ENCODE assay signal across 13 mouse cellular contexts in genomic region chr17:7420191-7420973, GRCm38 (mm10). TPM values are rescaled to one million over a fixed set of nuclear protein-coding genes. Genes with fewer than 3 reads are reported as not detected.
DNase-seq lines count a peak whose midpoint lies in the region; ATAC-seq lines count a peak whose summit lies in the region.
"Not testable (repeated sequence)": the region's sequence is repeated elsewhere in the genome, so short reads cannot be mapped to it uniquely, and the experiment has no call there.
"Had no signal": no experiment of that assay in that cellular context is flagged by ENCODE, and none has a peak within 500 bp of the region (broad histone marks: within the 10 kb centered on the region; RNA-seq: fewer than 3 reads in every experiment).

No protein-coding gene starts in this region.

- ATAC-seq in common myeloid progenitor, adult 5-6 weeks (replicated peaks; ENCODE audit: low read depth, poor library complexity, severe bottlenecking): peak; percentile 94
- peak; percentile 92 for ATAC-seq in forebrain, embryonic 16.5 days
- ATAC-seq in hindbrain, embryonic 11.5 days (ENCODE audit: low FRiP score): peak; percentile 73
- peak; percentile 82 for ATAC-seq in kidney, embryonic 15.5 days (replicated peaks; ENCODE audit: low FRiP score)
- peak; percentile 69; the same call in 1 of the 2 replicates for ATAC-seq in limb, embryonic 15.5 days (ENCODE audit: insufficient number of reproducible peaks, low FRiP score, low TSS enrichment, low read depth)

- H3K4me1 ChIP-seq in forebrain, embryonic 16.5 days (replicated peaks; ENCODE audit: control insufficient read depth, insufficient read depth, low read length); hindbrain, embryonic 11.5 days (replicated peaks; ENCODE audit: control insufficient read depth, insufficient read depth, low read length); kidney, embryonic 15.5 days; limb, embryonic 15.5 days; midbrain, embryonic 10.5 days: not testable (repeated sequence)

- not testable (repeated sequence) for H3K9ac ChIP-seq in forebrain, embryonic 16.5 days (replicated peaks; ENCODE audit: low read depth, low read length); hindbrain, embryonic 11.5 days (ENCODE audit: low read depth, low read length); kidney, embryonic 15.5 days; limb, embryonic 15.5 days

- not testable (repeated sequence) for H3K4me3 ChIP-seq in forebrain, embryonic 16.5 days (replicated peaks; ENCODE audit: low read length); hindbrain, embryonic 11.5 days (ENCODE audit: low read depth, low read length); kidney, embryonic 15.5 days (replicated peaks); limb, embryonic 15.5 days; midbrain, embryonic 10.5 days

- H3K4me2 ChIP-seq in forebrain, embryonic 16.5 days (ENCODE audit: low read length); hindbrain, embryonic 11.5 days (replicated peaks; ENCODE audit: low read depth, low read length); kidney, embryonic 15.5 days; limb, embryonic 15.5 days: not testable (repeated sequence)

- H3K36me3 ChIP-seq in forebrain, embryonic 16.5 days (ENCODE audit: control insufficient read depth, insufficient read depth); hindbrain, embryonic 11.5 days (ENCODE audit: control insufficient read depth, insufficient read depth, low read length); kidney, embryonic 15.5 days; limb, embryonic 15.5 days; midbrain, embryonic 10.5 days: not testable (repeated sequence)

- not testable (repeated sequence) for H3K27ac ChIP-seq in forebrain, embryonic 16.5 days (ENCODE audit: low read length); hindbrain, embryonic 11.5 days (ENCODE audit: low read depth, low read length); kidney, embryonic 15.5 days; limb, embryonic 15.5 days; midbrain, embryonic 10.5 days (replicated peaks)

- WGBS in forebrain, embryonic 16.5 days: 29% methylated on average over 3 of the region's 3 CpGs
- 0% methylated on average over 2 of the region's 3 CpGs for WGBS in hindbrain, embryonic 11.5 days
- 6% methylated on average over 2 of the region's 3 CpGs for WGBS in kidney, embryonic 15.5 days
- WGBS in limb, embryonic 15.5 days: 37% methylated on average over 3 of the region's 3 CpGs
- 24% methylated on average over 3 of the region's 3 CpGs for WGBS in midbrain, embryonic 10.5 days

- not testable (repeated sequence) for H3K9me3 ChIP-seq in forebrain, embryonic 16.5 days (ENCODE audit: control insufficient read depth, low read length); hindbrain, embryonic 11.5 days (ENCODE audit: control insufficient read depth, low read length); kidney, embryonic 15.5 days (replicated peaks); limb, embryonic 15.5 days; midbrain, embryonic 10.5 days (replicated peaks)

- not testable (repeated sequence) for H3K27me3 ChIP-seq in forebrain, embryonic 16.5 days (replicated peaks; ENCODE audit: control insufficient read depth, insufficient read depth, low read length); hindbrain, embryonic 11.5 days (ENCODE audit: control insufficient read depth, insufficient read depth, low read length); kidney, embryonic 15.5 days; limb, embryonic 15.5 days; midbrain, embryonic 10.5 days (ENCODE audit: low read depth, poor library complexity, severe bottlenecking)

- DNase-seq in CD4-positive, CD25-positive, alpha-beta regulatory T cell, adult 2 months (ENCODE audit: low read depth, low spot score): peak; percentile 4
- DNase-seq in hindbrain, embryonic 11.5 days (ENCODE audit: low spot score): peak; percentile 3
- DNase-seq in midbrain, embryonic 10.5 days (ENCODE audit: low spot score): peak; percentile 12
- DNase-seq in retina, postnatal 1 day: peak; percentile 42

RNA-seq across cellular contexts. Expression of gene Unc93a2, which starts 35.1 kb away (rescaled TPM):
- total RNA-seq in common myeloid progenitor, adult 5-6 weeks (2017): not detected in 2 replicates
- polyA plus RNA-seq in forebrain, embryonic 16.5 days (2015; fragmentation: Nextera tagmentation; extraction: Ambion mirVana): 0.14 TPM in 1 of 2 replicates, not detected in the other
- not detected in 2 replicates for polyA plus RNA-seq in hindbrain, embryonic 11.5 days (2014; fragmentation: Nextera tagmentation; extraction: Ambion mirVana)
- 0.13 TPM in 1 of 2 replicates, not detected in the other for polyA plus RNA-seq in kidney, embryonic 15.5 days (2015; fragmentation: Nextera tagmentation; extraction: Ambion mirVana)
- polyA plus RNA-seq in limb, embryonic 15.5 days (2015; fragmentation: Nextera tagmentation; extraction: Ambion mirVana): 0.14 and 0.21 TPM in 2 replicates
- not detected in 2 replicates for polyA plus RNA-seq in midbrain, embryonic 10.5 days (2016; fragmentation: Nextera tagmentation; extraction: Ambion mirVana)
- total RNA-seq: heart, postnatal 4 days; layer of hippocampus, postnatal 14 days had no signal
- polyA plus RNA-seq: macrophage had no signal

RNA-seq across cellular contexts. Expression of gene Gm49630, which starts 48.6 kb away (rescaled TPM):
- total RNA-seq in common myeloid progenitor, adult 5-6 weeks (2017): not detected in 2 replicates
- polyA plus RNA-seq in forebrain, embryonic 16.5 days (2015; fragmentation: Nextera tagmentation; extraction: Ambion mirVana): not detected in 2 replicates
- polyA plus RNA-seq in hindbrain, embryonic 11.5 days (2014; fragmentation: Nextera tagmentation; extraction: Ambion mirVana): not detected in 2 replicates
- not detected in 2 replicates for polyA plus RNA-seq in kidney, embryonic 15.5 days (2015; fragmentation: Nextera tagmentation; extraction: Ambion mirVana)
- polyA plus RNA-seq in limb, embryonic 15.5 days (2015; fragmentation: Nextera tagmentation; extraction: Ambion mirVana): not detected in 2 replicates
- polyA plus RNA-seq in midbrain, embryonic 10.5 days (2016; fragmentation: Nextera tagmentation; extraction: Ambion mirVana): not detected in 2 replicates
- total RNA-seq: adrenal gland, postnatal 10 days; gastrocnemius, adult 8-10 months; heart, postnatal 4 days; layer of hippocampus, postnatal 14 days had no signal
- polyA plus RNA-seq: macrophage had no signal
